Comparison of ENCODE assay signal across 25 mouse cellular contexts in genomic region chr11:65364910-65365309, GRCm38 (mm10).
DNase-seq lines count a peak whose midpoint lies in the region; ATAC-seq and TF ChIP-seq lines count a peak whose summit lies in the region.
"Had no signal": no experiment of that assay in that cellular context is flagged by ENCODE, and none has a peak within 500 bp of the region (broad histone marks: within the 10 kb centered on the region; RNA-seq: fewer than 3 reads in every experiment).

No protein-coding gene starts in this region.

- DNase-seq in heart, embryonic 10.5 days (ENCODE audit: low spot score), result peak; percentile 58
- no peak for DNase-seq in heart, adult 8-10 months (ENCODE audit: low spot score)
- no peak for DNase-seq in heart, postnatal 14 days
- no peak for DNase-seq in lung, postnatal 10 days
- DNase-seq: adrenal gland, adult 2 months; adrenal gland, postnatal 14 days; cerebellum, adult 11 months; cerebellum, adult 9-11 months; gastrocnemius, postnatal 10 days; gastrocnemius, postnatal 36 days; kidney, adult 18-20 months; kidney, adult 9 months had no signal

- no peak overlapping the region for H3K4me3 ChIP-seq in heart, embryonic 10.5 days
- H3K4me3 ChIP-seq in heart, embryonic 13.5 days, result peak overlapping the region; percentile 35
- H3K4me3 ChIP-seq in embryonic fibroblast, embryonic 13.5 days (ENCODE audit: insufficient read depth, low read length), result no peak overlapping the region
- peak overlapping the region; percentile 24 for H3K4me3 ChIP-seq in heart, embryonic 16.5 days (ENCODE audit: low read length)
- H3K4me3 ChIP-seq: embryonic facial prominence, embryonic 12.5 days; embryonic facial prominence, embryonic 15.5 days; forebrain, embryonic 10.5 days; forebrain, embryonic 13.5 days had no signal

- TF ChIP-seq POLR2A in embryonic fibroblast, embryonic 13.5 days (IDR thresholded peaks at IDR 0.05; ENCODE audit: low read depth, low read length), result no peak

- H3K27me3 ChIP-seq in heart, embryonic 10.5 days (ENCODE audit: insufficient read depth, poor library complexity, severe bottlenecking), result no peaks in the 10 kb centered on the region
- H3K27me3 ChIP-seq in heart, embryonic 13.5 days (replicated peaks), result no peaks in the 10 kb centered on the region
- H3K27me3 ChIP-seq in heart, embryonic 16.5 days (ENCODE audit: control insufficient read depth, insufficient read depth, low read length), result no peaks in the 10 kb centered on the region
- H3K27me3 ChIP-seq: embryonic facial prominence, embryonic 12.5 days; embryonic facial prominence, embryonic 15.5 days; forebrain, embryonic 13.5 days had no signal

- WGBS in heart, embryonic 10.5 days, result 68% methylated on average over 3 of the region's 3 CpGs
- WGBS in heart, embryonic 13.5 days, result 71% methylated on average over 3 of the region's 3 CpGs
- WGBS in heart, embryonic 16.5 days, result 72% methylated on average over 3 of the region's 3 CpGs

- H3K9me3 ChIP-seq in heart, embryonic 10.5 days, result no peaks in the 10 kb centered on the region
- H3K9me3 ChIP-seq in heart, embryonic 13.5 days, result no peaks in the 10 kb centered on the region
- H3K9me3 ChIP-seq in heart, embryonic 16.5 days (replicated peaks; ENCODE audit: control insufficient read depth, low read length), result no peaks in the 10 kb centered on the region
- H3K9me3 ChIP-seq: embryonic facial prominence, embryonic 12.5 days; embryonic facial prominence, embryonic 15.5 days; forebrain, embryonic 10.5 days; forebrain, embryonic 13.5 days had no signal

- H3K4me2 ChIP-seq in heart, embryonic 13.5 days, result peak overlapping the region; percentile 60
- H3K4me2 ChIP-seq in heart, embryonic 16.5 days (ENCODE audit: low read depth, low read length), result peak overlapping the region; percentile 52
- H3K4me2 ChIP-seq: embryonic facial prominence, embryonic 12.5 days; embryonic facial prominence, embryonic 15.5 days; forebrain, embryonic 13.5 days; hindbrain, embryonic 14.5 days had no signal

- peak overlapping the region; percentile 89 for H3K27ac ChIP-seq in heart, embryonic 10.5 days
- peak overlapping the region; percentile 97 for H3K27ac ChIP-seq in heart, embryonic 13.5 days (replicated peaks)
- peak overlapping the region; percentile 25; the same call in 1 of the 2 replicates for H3K27ac ChIP-seq in embryonic fibroblast, embryonic 13.5 days (ENCODE audit: insufficient read depth, low read length)
- H3K27ac ChIP-seq in heart, embryonic 16.5 days (ENCODE audit: low read length), result peak overlapping the region; percentile 52
- H3K27ac ChIP-seq: embryonic facial prominence, embryonic 12.5 days; embryonic facial prominence, embryonic 15.5 days; forebrain, embryonic 10.5 days; forebrain, embryonic 13.5 days; hindbrain, embryonic 14.5 days; hindbrain, postnatal 0 days had no signal

- peak overlapping the region; percentile 67 for H3K9ac ChIP-seq in heart, embryonic 13.5 days
- peak overlapping the region; percentile 38; the same call in 1 of the 2 replicates for H3K9ac ChIP-seq in heart, embryonic 16.5 days (ENCODE audit: low read length)
- H3K9ac ChIP-seq: embryonic facial prominence, embryonic 12.5 days; embryonic facial prominence, embryonic 15.5 days; forebrain, embryonic 13.5 days; hindbrain, embryonic 14.5 days had no signal

- intact Hi-C loops in heart, postnatal 14 days (cut with DNase I), result no loop called here

- no peak for TF ChIP-seq CTCF in embryonic fibroblast, embryonic 13.5 days (IDR thresholded peaks at IDR 0.05; ENCODE audit: borderline replicate concordance, insufficient read depth, low read length)

- no peaks in the 10 kb centered on the region for H3K36me3 ChIP-seq in heart, embryonic 10.5 days
- no peaks in the 10 kb centered on the region for H3K36me3 ChIP-seq in heart, embryonic 13.5 days
- H3K36me3 ChIP-seq in heart, embryonic 16.5 days (ENCODE audit: control insufficient read depth, insufficient read depth), result no peaks in the 10 kb centered on the region
- H3K36me3 ChIP-seq: embryonic facial prominence, embryonic 12.5 days; embryonic facial prominence, embryonic 15.5 days; forebrain, embryonic 10.5 days had no signal

- peaks cover 48% of the 10 kb centered on the region for H3K4me1 ChIP-seq in heart, embryonic 10.5 days
- peaks cover 65% of the 10 kb centered on the region for H3K4me1 ChIP-seq in heart, embryonic 13.5 days
- H3K4me1 ChIP-seq in embryonic fibroblast, embryonic 13.5 days (ENCODE audit: control insufficient read depth, insufficient read depth, low read length), result peaks cover 15% of the 10 kb centered on the region
- H3K4me1 ChIP-seq in heart, embryonic 16.5 days (ENCODE audit: control insufficient read depth, insufficient read depth, low read length), result peaks cover 21% of the 10 kb centered on the region
- H3K4me1 ChIP-seq: embryonic facial prominence, embryonic 15.5 days; forebrain, embryonic 13.5 days had no signal

- no peak for ATAC-seq in heart, embryonic 13.5 days (ENCODE audit: extremely low read depth, insufficient number of reproducible peaks, low FRiP score, low TSS enrichment)
- ATAC-seq in heart, embryonic 16.5 days (replicated peaks; ENCODE audit: extremely low read depth, insufficient read depth, low FRiP score), result no peak
- ATAC-seq: CD4-positive, CD25-positive, alpha-beta regulatory T cell, adult 4 months; forebrain, embryonic 13.5 days; forebrain, embryonic 16.5 days; hindbrain, postnatal 0 days; inflammation-experienced regulatory T-cells, adult 6 months; intestine, embryonic 16.5 days had no signal

Comparison
In these comparisons a context has a peak if more than half of its experiments do, and no peak if none do; other contexts are left out.
1. H3K4me3 ChIP-seq: peak in heart, embryonic 13.5 days (single experiment) and heart, embryonic 16.5 days (single experiment); none in heart, embryonic 10.5 days (single experiment) and embryonic fibroblast, embryonic 13.5 days (single experiment).
2. H3K27ac ChIP-seq: peak in every context shown above with its lines; median percentile 97 in heart, embryonic 13.5 days; 89 in heart, embryonic 10.5 days; 52 in heart, embryonic 16.5 days; 25 in embryonic fibroblast, embryonic 13.5 days.